Mouse (Mus musculus): Measurements from ENCODE around the gene C1ql1.

Gene C1ql1

GRCm38 (mm10) chr11:102900763-102901162, 45.7 kb downstream of the C1ql1 start, which contains the start of gene Gfap:
Gene Gfap (minus strand): TSS chr11:102900912.
- DNase-seq (ENCODE audit: low spot score), result no peak

DNA sequence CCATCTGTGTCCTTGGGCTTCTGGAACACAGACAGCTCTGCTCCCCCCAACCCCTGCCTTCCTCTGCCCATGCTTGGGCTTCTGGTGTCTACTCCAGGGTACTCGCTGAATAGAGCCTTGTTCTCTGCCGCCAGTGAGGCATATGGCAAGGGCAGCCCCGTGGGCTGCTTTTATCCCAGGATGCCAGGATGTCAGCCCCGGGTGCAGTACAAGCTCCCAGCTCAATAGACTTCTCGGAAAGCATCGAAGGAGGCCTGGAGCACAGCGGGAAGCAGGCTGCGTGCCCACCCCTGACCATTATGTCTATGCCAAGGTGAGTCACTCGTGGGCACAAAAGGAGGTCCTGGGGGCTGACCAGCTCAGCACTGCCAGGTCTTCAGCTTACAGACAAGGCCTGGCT, 48.1 kb downstream of the C1ql1 start:
- DNase-seq (ENCODE audit: low spot score), result no peak

GRCm38 (mm10) chr11:102896641-102897040, 49.8 kb downstream of the C1ql1 start:
- no peak for DNase-seq (ENCODE audit: low spot score)

GRCm38 (mm10) chr11:102895779-102896178, 50.7 kb downstream of the C1ql1 start:
- DNase-seq (ENCODE audit: low spot score), result no peak

- DNase-seq (ENCODE audit: low spot score), result no peak
These were observed 51.8 kb downstream of the C1ql1 start for GRCm38 (mm10) chr11:102894716-102895115.

GRCm38 (mm10) chr11:102893015-102893651, 53.4 kb downstream of the C1ql1 start:
- no peak for DNase-seq (ENCODE audit: low spot score)

DNA sequence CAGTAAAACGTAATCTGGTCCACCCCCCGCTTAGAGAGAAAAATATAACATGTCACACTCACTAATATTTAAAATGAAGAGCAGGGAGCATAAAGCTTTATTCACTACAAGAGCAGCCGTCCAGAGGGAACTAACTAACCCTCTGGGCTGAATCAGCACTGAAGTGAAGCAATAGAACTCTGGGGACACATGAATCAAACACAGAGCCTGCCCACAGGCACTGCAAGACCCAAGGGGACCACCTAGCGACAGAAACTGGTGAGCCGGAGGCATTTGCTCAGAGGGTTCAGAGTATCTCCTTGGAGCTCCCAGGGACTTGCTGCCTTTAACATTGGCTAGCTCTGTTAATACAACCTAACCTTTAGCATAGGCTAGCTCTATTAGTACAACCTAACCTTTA, 56.4 kb downstream of the C1ql1 start:
- DNase-seq (ENCODE audit: low spot score), result no peak

All from left cerebral cortex, adult 11 months (tissue).